Mouse (Mus musculus) neural tube, embryonic 15.5 days (tissue): Measurements from ENCODE around the gene Wdr25. TPM values are rescaled to one million over a fixed set of nuclear protein-coding genes. Genes with fewer than 3 reads are reported as not detected.

Source experiments
- ATAC-seq: fragments of 200-750 bp; cut with Nextera tagmentation; 2 replicates; pipeline ENCODE4 v1.8.0; 2017; ENCODE audit warnings: mild to moderate bottlenecking, moderate TSS enrichment, moderate library complexity; ENCODE audit not compliant: low FRiP score
- H3K27ac ChIP-seq: fragments of 300-500 bp; sonication (generic); replicated peaks from 2 replicates; pipeline ENCODE4 v1.5.1; 2015; ENCODE audit warnings: mild to moderate bottlenecking, inconsistent platforms
- H3K27me3 ChIP-seq: fragments of 300-500 bp; sonication (generic); replicated peaks from 2 replicates; pipeline ENCODE4 v1.6.1; 2015; ENCODE audit warnings: inconsistent platforms
- H3K36me3 ChIP-seq: fragments of 300-500 bp; sonication (generic); 2 replicates; pipeline ENCODE4 v1.6.1; 2015; ENCODE audit warnings: inconsistent platforms
- H3K4me1 ChIP-seq: fragments of 300-500 bp; sonication (generic); 2 replicates; pipeline ENCODE4 v1.6.1; 2015; ENCODE audit warnings: inconsistent platforms
- H3K4me2 ChIP-seq: fragments of 300-500 bp; sonication (generic); 2 replicates; pipeline ENCODE4 v1.6.1; 2015; ENCODE audit warnings: inconsistent platforms, mild to moderate bottlenecking, moderate library complexity
- H3K4me3 ChIP-seq: fragments of 300-500 bp; sonication (generic); replicated peaks from 2 replicates; pipeline ENCODE4 v1.5.1; 2015; ENCODE audit warnings: mild to moderate bottlenecking, inconsistent platforms
- H3K9ac ChIP-seq: fragments of 300-500 bp; sonication (generic); replicated peaks from 2 replicates; pipeline ENCODE4 v1.6.1; 2015; ENCODE audit warnings: mild to moderate bottlenecking, inconsistent platforms
- H3K9me3 ChIP-seq: fragments of 300-500 bp; sonication (generic); replicated peaks from 2 replicates; pipeline ENCODE4 v1.6.1; 2016; ENCODE audit warnings: inconsistent platforms
- WGBS: fragments of 180-500 bp; shearing (Covaris S2); methylation state at CpG from one replicate; pipeline ENCODE4 v1.1.7; 2015; ENCODE audit warnings: mixed read lengths; 5-methylcytosine and 5-hydroxymethylcytosine counted together
- polyA plus RNA-seq: library from polyadenylated mRNA; unstranded; fragments of >200 nt; fragmentation: Nextera tagmentation; extraction: Ambion mirVana; gene quantifications from 2 replicates; pipeline ENCODE4 v1.2.1, GENCODE M21; 2015

Gene Wdr25
- polyA plus RNA-seq, 1 experiment from 2014 or later, result 7.4 TPM

- Histone ChIP-seq H3K36me3 (no peaks in the 10 kb centered on the region), H3K9me3 (no peaks in the 10 kb centered on the region), H3K27me3 (0 out of 2 replicates have a peak, but pooled peaks cover 8% of the 10 kb centered on the region), H3K4me1 (no peaks in the 10 kb centered on the region), H3K4me3 (no peak overlapping the region), H3K4me2 (no peak overlapping the region), H3K27ac (no peak overlapping the region), H3K9ac (no peak overlapping the region)
- 92% methylated on average over 6 of the region's 6 CpGs for WGBS
- no peak for ATAC-seq
Measured at GRCm38 (mm10) chr12:109074106-109074505, 180.7 kb downstream of the Wdr25 start.

- Histone ChIP-seq H3K4me2 (no peak overlapping the region), H3K9me3 (no peaks in the 10 kb centered on the region), H3K27me3 (0 out of 2 replicates have a peak, but pooled peaks cover 8% of the 10 kb centered on the region), H3K36me3 (no peaks in the 10 kb centered on the region), H3K4me1 (no peaks in the 10 kb centered on the region), H3K4me3 (no peak overlapping the region), H3K27ac (no peak overlapping the region), H3K9ac (no peak overlapping the region)
- 68% methylated on average over 2 of the region's 2 CpGs for WGBS
- no peak for ATAC-seq
Measured at GRCm38 (mm10) chr12:109074777-109075285, 181.4 kb downstream of the Wdr25 start.

GRCm38 (mm10) chr12:109077036-109077435 is 183.6 kb downstream of the Wdr25 start:
- Histone ChIP-seq H3K9ac (no peak overlapping the region), H3K9me3 (no peaks in the 10 kb centered on the region), H3K27me3 (0 out of 2 replicates have a peak, but pooled peaks cover 4% of the 10 kb centered on the region), H3K27ac (no peak overlapping the region), H3K4me2 (no peak overlapping the region), H3K36me3 (no peaks in the 10 kb centered on the region), H3K4me3 (no peak overlapping the region), H3K4me1 (no peaks in the 10 kb centered on the region)
- ATAC-seq, result no peak
- WGBS, result 86% methylated on average over 6 of the region's 6 CpGs

Other genes with a start within 250 kb of the Wdr25 start
- gene Degs2, start 191.3 kb upstream of the Wdr25 start, polyA plus RNA-seq, result 2.4 and 8.7 TPM in 2 replicates
- gene Yy1, start 100.7 kb upstream of the Wdr25 start, polyA plus RNA-seq, result 10.2 and 13.7 TPM in 2 replicates
- 18.5 and 19.9 TPM in 2 replicates for gene Slc25a29, start 57.7 kb upstream of the Wdr25 start, polyA plus RNA-seq
- 6.7 and 7.7 TPM in 2 replicates for gene Slc25a47, start 57.6 kb upstream of the Wdr25 start, polyA plus RNA-seq
- gene Wars, start 543 bp downstream of the Wdr25 start, polyA plus RNA-seq, result 100 and 102 TPM in 2 replicates
- gene Begain, start 174.6 kb downstream of the Wdr25 start, polyA plus RNA-seq, result 31.0 and 37.9 TPM in 2 replicates